9 mouse cellular contexts compared by ENCODE assay signal in the genomic region with DNA sequence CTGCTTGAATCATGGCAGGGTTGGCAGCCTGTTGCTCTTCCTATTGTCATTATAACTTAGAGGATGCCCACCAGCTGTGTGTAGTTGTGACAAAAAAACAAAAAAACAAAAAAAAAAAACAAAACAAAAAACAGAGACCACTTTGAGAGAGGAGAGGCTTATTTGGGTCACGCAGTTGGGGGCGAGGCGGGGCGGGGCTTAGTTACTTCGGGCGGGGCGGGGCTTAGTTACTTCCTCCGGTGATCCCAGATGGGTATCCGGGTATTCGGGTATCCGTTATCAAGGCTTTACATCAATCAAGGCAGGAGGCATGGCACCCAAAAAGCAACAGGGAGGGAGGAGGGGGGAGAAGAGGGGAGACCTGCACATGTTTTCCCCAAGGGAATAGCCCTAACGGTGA. TPM values are rescaled to one million over a fixed set of nuclear protein-coding genes. Genes with fewer than 3 reads are reported as not detected.
DNase-seq lines count a peak whose midpoint lies in the region; ATAC-seq and TF ChIP-seq lines count a peak whose summit lies in the region.
"Had no signal": no experiment of that assay in that cellular context is flagged by ENCODE, and none has a peak within 500 bp of the region (broad histone marks: within the 10 kb centered on the region; RNA-seq: fewer than 3 reads in every experiment).

No protein-coding gene starts in this region.

- H3K27me3 ChIP-seq in forebrain, embryonic 10.5 days (ENCODE audit: poor library complexity, severe bottlenecking), result no peaks in the 10 kb centered on the region
- no peaks in the 10 kb centered on the region for H3K27me3 ChIP-seq in forebrain, embryonic 11.5 days (ENCODE audit: control insufficient read depth, insufficient read depth, low read length)
- no peaks in the 10 kb centered on the region for H3K27me3 ChIP-seq in lung, embryonic 14.5 days (ENCODE audit: insufficient read depth, low read length)
- no peaks in the 10 kb centered on the region for H3K27me3 ChIP-seq in intestine, embryonic 14.5 days (replicated peaks; ENCODE audit: control insufficient read depth, insufficient read depth, low read length)
- H3K27me3 ChIP-seq in neural tube, embryonic 15.5 days (replicated peaks), result no peaks in the 10 kb centered on the region

- H3K9ac ChIP-seq in forebrain, embryonic 11.5 days (ENCODE audit: low read length), result no peak overlapping the region
- H3K9ac ChIP-seq in lung, embryonic 14.5 days, result no peak overlapping the region
- no peak overlapping the region for H3K9ac ChIP-seq in intestine, embryonic 14.5 days (ENCODE audit: low read length)
- H3K9ac ChIP-seq in neural tube, embryonic 15.5 days (replicated peaks), result no peak overlapping the region

- peaks cover 31% of the 10 kb centered on the region for H3K4me1 ChIP-seq in forebrain, embryonic 10.5 days
- peaks cover 4% of the 10 kb centered on the region; the same call in 1 of the 2 replicates for H3K4me1 ChIP-seq in forebrain, embryonic 11.5 days (replicated peaks; ENCODE audit: control insufficient read depth, insufficient read depth, low read length)
- H3K4me1 ChIP-seq in lung, embryonic 14.5 days (ENCODE audit: insufficient read depth), result 0 out of 2 replicates have a peak, but pooled peaks cover 15% of the 10 kb centered on the region
- H3K4me1 ChIP-seq in intestine, embryonic 14.5 days (replicated peaks; ENCODE audit: control insufficient read depth, insufficient read depth, low read length), result peaks cover 35% of the 10 kb centered on the region
- peaks cover 54% of the 10 kb centered on the region for H3K4me1 ChIP-seq in neural tube, embryonic 15.5 days

- H3K27ac ChIP-seq in forebrain, embryonic 10.5 days, result 0 out of 2 replicates have a peak overlapping the region, but pooled peaks have one; percentile 40
- no peak overlapping the region for H3K27ac ChIP-seq in forebrain, embryonic 11.5 days (ENCODE audit: low read depth, low read length)
- no peak overlapping the region for H3K27ac ChIP-seq in lung, embryonic 14.5 days (ENCODE audit: low read depth)
- H3K27ac ChIP-seq in intestine, embryonic 14.5 days (ENCODE audit: low read depth), result no peak overlapping the region
- 0 out of 2 replicates have a peak overlapping the region, but pooled peaks have one; percentile 4 for H3K27ac ChIP-seq in neural tube, embryonic 15.5 days (replicated peaks)

- H3K4me2 ChIP-seq in forebrain, embryonic 11.5 days (ENCODE audit: low read depth, low read length, severe bottlenecking), result no peak overlapping the region
- peak overlapping the region; percentile 44 for H3K4me2 ChIP-seq in lung, embryonic 14.5 days
- peak overlapping the region; percentile 42 for H3K4me2 ChIP-seq in intestine, embryonic 14.5 days (ENCODE audit: low read length)
- peak overlapping the region; percentile 25 for H3K4me2 ChIP-seq in neural tube, embryonic 15.5 days

- no peak for ATAC-seq in forebrain, embryonic 11.5 days (replicated peaks; ENCODE audit: low FRiP score)
- ATAC-seq in lung, embryonic 14.5 days (ENCODE audit: insufficient read depth), result no peak
- ATAC-seq in intestine, embryonic 14.5 days (replicated peaks; ENCODE audit: low FRiP score, low TSS enrichment, low read depth), result no peak
- ATAC-seq in neural tube, embryonic 15.5 days (ENCODE audit: low FRiP score), result no peak
- no peak for ATAC-seq in cerebellum, adult (ENCODE audit: insufficient number of reproducible peaks, low FRiP score, low TSS enrichment)

- peak overlapping the region; percentile 18; the same call in 1 of the 2 replicates for H3K4me3 ChIP-seq in forebrain, embryonic 10.5 days
- H3K4me3 ChIP-seq in forebrain, embryonic 11.5 days (ENCODE audit: low read depth, low read length), result no peak overlapping the region
- H3K4me3 ChIP-seq in lung, embryonic 14.5 days (ENCODE audit: low read depth, low read length), result no peak overlapping the region; the same call in 1 of the 2 replicates
- H3K4me3 ChIP-seq in intestine, embryonic 14.5 days (ENCODE audit: low read depth, low read length), result peak overlapping the region; percentile 16; the same call in 1 of the 2 replicates
- no peak overlapping the region for H3K4me3 ChIP-seq in neural tube, embryonic 15.5 days (replicated peaks)
- H3K4me3 ChIP-seq: erythroblast, embryonic 14.5 days had no signal

- TF ChIP-seq CTCF in lung, embryonic 14.5 days (IDR thresholded peaks at IDR 0.05; ENCODE audit: low read depth), result no peak

- no peak for DNase-seq in forebrain, embryonic 10.5 days (ENCODE audit: extremely low spot score, low spot score)
- DNase-seq in forebrain, embryonic 11.5 days (ENCODE audit: low spot score), result no peak
- no peak for DNase-seq in lung, embryonic 14.5 days
- no peak for DNase-seq in lung, adult 18-20 months
- DNase-seq in intestine, embryonic 14.5 days (ENCODE audit: low spot score), result no peak
- DNase-seq in natural killer cell, adult 2 months (ENCODE audit: low spot score in 2 of 2), result no peak

- no peaks in the 10 kb centered on the region for H3K9me3 ChIP-seq in forebrain, embryonic 10.5 days
- no peaks in the 10 kb centered on the region for H3K9me3 ChIP-seq in forebrain, embryonic 11.5 days (ENCODE audit: control insufficient read depth, low read length)
- no peaks in the 10 kb centered on the region for H3K9me3 ChIP-seq in lung, embryonic 14.5 days (ENCODE audit: low read depth, low read length)
- H3K9me3 ChIP-seq in intestine, embryonic 14.5 days (ENCODE audit: control insufficient read depth, low read length), result no peaks in the 10 kb centered on the region
- no peaks in the 10 kb centered on the region for H3K9me3 ChIP-seq in neural tube, embryonic 15.5 days (replicated peaks)

- WGBS in forebrain, embryonic 10.5 days, result 17% methylated on average over 12 of the region's 12 CpGs
- WGBS in forebrain, embryonic 11.5 days, result 20% methylated on average over 12 of the region's 12 CpGs
- 25% methylated on average over 12 of the region's 12 CpGs for WGBS in lung, embryonic 14.5 days
- WGBS in intestine, embryonic 14.5 days, result 27% methylated on average over 12 of the region's 12 CpGs
- 40% methylated on average over 12 of the region's 12 CpGs for WGBS in neural tube, embryonic 15.5 days

- peaks cover 8% of the 10 kb centered on the region for H3K36me3 ChIP-seq in forebrain, embryonic 10.5 days (replicated peaks)
- H3K36me3 ChIP-seq in forebrain, embryonic 11.5 days (ENCODE audit: control insufficient read depth, insufficient read depth, low read length), result no peaks in the 10 kb centered on the region; the same call in 1 of the 2 replicates
- H3K36me3 ChIP-seq in lung, embryonic 14.5 days (ENCODE audit: insufficient read depth), result no peaks in the 10 kb centered on the region
- no peaks in the 10 kb centered on the region for H3K36me3 ChIP-seq in intestine, embryonic 14.5 days (ENCODE audit: control insufficient read depth, insufficient read depth, low read length)
- H3K36me3 ChIP-seq in neural tube, embryonic 15.5 days, result no peaks in the 10 kb centered on the region

RNA-seq across cellular contexts. Expression of gene C530008M17Rik, which starts 46.3 kb away (rescaled TPM):
- 29.7 and 31.6 TPM in 2 replicates for polyA plus RNA-seq in forebrain, embryonic 10.5 days (2016; fragmentation: Nextera tagmentation; extraction: Ambion mirVana)
- polyA plus RNA-seq in forebrain, embryonic 11.5 days (2014; fragmentation: Nextera tagmentation; extraction: Ambion mirVana), result 39.8 and 40.6 TPM in 2 replicates
- 11.2 and 14.8 TPM in 2 replicates for polyA plus RNA-seq in lung, embryonic 14.5 days (2014; fragmentation: Nextera tagmentation; extraction: Ambion mirVana)
- polyA plus RNA-seq in intestine, embryonic 14.5 days (2014; fragmentation: Nextera tagmentation; extraction: Ambion mirVana), result 15.9 and 16.2 TPM in 2 replicates
- 45.1 and 57.1 TPM in 2 replicates for polyA plus RNA-seq in neural tube, embryonic 15.5 days (2015; fragmentation: Nextera tagmentation; extraction: Ambion mirVana)

Comparison
In these comparisons a context has a peak if more than half of its experiments do, and no peak if none do; other contexts are left out.
1. H3K27ac ChIP-seq: peak in forebrain, embryonic 10.5 days (single experiment) and neural tube, embryonic 15.5 days (single experiment); none in forebrain, embryonic 11.5 days (single experiment), lung, embryonic 14.5 days (single experiment) and intestine, embryonic 14.5 days (single experiment).
2. H3K4me3 ChIP-seq: peak in forebrain, embryonic 10.5 days (single experiment) and intestine, embryonic 14.5 days (single experiment); none in forebrain, embryonic 11.5 days (single experiment), lung, embryonic 14.5 days (single experiment) and neural tube, embryonic 15.5 days (single experiment).